Mouse (Mus musculus): ENCODE measurements at regions not wholly inside any gene's neighbourhood (a gene's known extent, or its start where the extent isn't known, plus 50 kb on each side); places are given as distances from the start of the nearest gene placed in this dataset.

DNA sequence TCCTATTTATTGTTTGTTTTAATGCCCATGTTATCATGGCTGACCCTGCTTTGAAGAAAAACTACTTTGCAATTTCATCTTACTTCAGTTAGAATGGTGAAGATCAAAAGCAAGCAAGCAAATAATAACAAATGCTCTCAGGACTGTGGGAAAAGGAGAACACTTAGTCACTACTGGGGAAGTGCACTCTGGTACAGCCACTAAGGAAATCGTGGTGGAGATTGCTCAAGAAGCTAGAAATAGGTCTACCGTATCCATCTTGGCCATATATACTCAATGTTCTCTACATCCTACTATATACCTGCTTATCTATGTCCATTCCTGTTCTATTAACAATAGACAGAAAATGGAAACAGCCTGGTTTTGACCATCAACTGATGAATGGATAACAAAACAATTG, 290.1 kb upstream of the 1700056E22Rik start:
- H3K9me3 ChIP-seq (ENCODE audit: control insufficient read depth, low read length), result no peaks in the 10 kb centered on the region
- no peaks in the 10 kb centered on the region for H3K4me1 ChIP-seq (ENCODE audit: control insufficient read depth, insufficient read depth, low read length)
- no peak overlapping the region for H3K4me2 ChIP-seq (ENCODE audit: low read depth)
- ATAC-seq (ENCODE audit: insufficient read depth, low FRiP score, low TSS enrichment), result no peak
- DNase-seq (ENCODE audit: low spot score), result no peak
- no peak overlapping the region for H3K4me3 ChIP-seq (ENCODE audit: low read depth, low read length)
- no peaks in the 10 kb centered on the region for H3K27me3 ChIP-seq (ENCODE audit: control insufficient read depth, insufficient read depth, low read length)
- 83% methylated on average over 2 of the region's 2 CpGs for WGBS
- H3K9ac ChIP-seq (ENCODE audit: low read length), result no peak overlapping the region
- H3K27ac ChIP-seq (ENCODE audit: low read depth, low read length), result no peak overlapping the region
- no peaks in the 10 kb centered on the region for H3K36me3 ChIP-seq (ENCODE audit: control insufficient read depth, insufficient read depth, low read length)

DNA sequence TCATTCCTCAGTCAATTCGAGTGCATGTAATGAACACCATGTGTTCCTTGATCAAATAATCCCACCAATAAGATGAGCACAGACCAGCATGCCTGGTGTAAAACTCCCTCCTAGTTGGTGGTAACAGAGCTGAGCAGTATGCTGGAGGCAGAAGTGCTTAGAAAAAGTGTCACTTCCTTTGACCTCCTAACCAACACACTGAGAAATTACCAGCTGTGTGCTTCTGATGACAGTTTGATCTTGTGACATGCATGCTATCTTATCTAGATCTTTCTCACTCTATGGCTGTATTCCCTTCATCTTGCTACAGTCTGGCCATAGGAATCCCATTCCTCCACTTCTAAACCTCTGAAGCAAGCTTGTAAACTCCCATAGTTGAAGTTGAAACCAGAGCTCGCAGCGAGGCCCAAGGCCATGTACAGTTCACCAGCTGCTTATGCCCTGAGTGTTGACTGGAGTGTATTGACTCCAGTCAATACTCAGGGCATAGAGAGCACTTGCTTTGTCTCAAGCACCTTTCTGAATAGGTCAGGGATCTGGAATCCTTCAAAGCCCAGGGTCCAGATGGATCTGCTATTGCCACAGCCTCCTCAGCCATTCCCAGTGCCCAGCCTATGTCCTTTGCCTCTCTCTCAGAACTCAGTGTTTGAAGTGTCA, 286.5 kb upstream of the 1700056E22Rik start:
- H3K9me3 ChIP-seq (ENCODE audit: control insufficient read depth, low read length), result no peaks in the 10 kb centered on the region
- 83% methylated on average over 3 of the region's 3 CpGs for WGBS
- DNase-seq (ENCODE audit: low spot score) (no peak), ATAC-seq (ENCODE audit: insufficient read depth, low FRiP score, low TSS enrichment) (no peak)
- no peak overlapping the region for H3K27ac ChIP-seq (ENCODE audit: low read depth, low read length)
- H3K27me3 ChIP-seq (ENCODE audit: control insufficient read depth, insufficient read depth, low read length), result no peaks in the 10 kb centered on the region
- no peak overlapping the region for H3K9ac ChIP-seq (ENCODE audit: low read length)
- H3K4me3 ChIP-seq (ENCODE audit: low read depth, low read length), result no peak overlapping the region
- no peaks in the 10 kb centered on the region for H3K36me3 ChIP-seq (ENCODE audit: control insufficient read depth, insufficient read depth, low read length)
- H3K4me2 ChIP-seq (ENCODE audit: low read depth), result no peak overlapping the region
- H3K4me1 ChIP-seq (ENCODE audit: control insufficient read depth, insufficient read depth, low read length), result no peaks in the 10 kb centered on the region

DNA sequence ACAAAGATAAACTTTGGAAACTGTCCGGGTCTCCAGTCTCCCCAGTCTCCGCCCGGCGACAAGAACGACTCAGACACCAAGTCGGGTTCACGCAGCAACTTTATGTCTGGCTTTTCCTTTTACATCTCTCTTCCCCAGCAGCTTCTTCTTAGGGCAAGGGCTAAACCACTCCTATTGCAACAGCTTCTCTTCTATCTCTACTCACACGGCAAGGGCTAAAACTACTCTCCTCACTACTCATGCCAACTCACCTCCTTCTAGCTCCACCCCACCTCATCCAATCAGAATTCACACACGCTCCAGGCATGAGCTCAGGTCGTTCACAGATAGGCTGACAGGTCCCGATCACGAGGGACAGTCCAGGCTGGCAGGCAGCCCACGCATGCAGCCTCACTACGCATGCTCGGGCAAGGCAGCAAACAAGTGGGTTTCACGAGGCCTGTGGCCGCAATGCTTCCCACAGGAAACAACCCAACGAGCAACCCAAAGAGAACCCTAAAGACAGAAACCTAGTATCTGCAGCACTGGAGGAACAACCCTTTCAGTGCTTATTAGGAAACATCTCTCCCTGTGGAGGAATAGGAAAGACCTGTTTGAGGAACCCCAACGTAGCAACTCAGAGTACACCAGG, 276.2 kb upstream of the 1700056E22Rik start:
- H3K36me3 ChIP-seq (ENCODE audit: control insufficient read depth, insufficient read depth, low read length), result no peaks in the 10 kb centered on the region
- 92% methylated on average over 19 of the region's 19 CpGs for WGBS
- no peak overlapping the region for H3K4me2 ChIP-seq (ENCODE audit: low read depth)
- H3K4me3 ChIP-seq (ENCODE audit: low read depth, low read length), result no peak overlapping the region
- H3K9me3 ChIP-seq (ENCODE audit: control insufficient read depth, low read length), result no peaks in the 10 kb centered on the region
- H3K27ac ChIP-seq (ENCODE audit: low read depth, low read length), result no peak overlapping the region
- DNase-seq (ENCODE audit: low spot score) (no peak), ATAC-seq (ENCODE audit: insufficient read depth, low FRiP score, low TSS enrichment) (no peak)
- no peaks in the 10 kb centered on the region for H3K27me3 ChIP-seq (ENCODE audit: control insufficient read depth, insufficient read depth, low read length)
- no peak overlapping the region for H3K9ac ChIP-seq (ENCODE audit: low read length)
- H3K4me1 ChIP-seq (ENCODE audit: control insufficient read depth, insufficient read depth, low read length), result no peaks in the 10 kb centered on the region

DNA sequence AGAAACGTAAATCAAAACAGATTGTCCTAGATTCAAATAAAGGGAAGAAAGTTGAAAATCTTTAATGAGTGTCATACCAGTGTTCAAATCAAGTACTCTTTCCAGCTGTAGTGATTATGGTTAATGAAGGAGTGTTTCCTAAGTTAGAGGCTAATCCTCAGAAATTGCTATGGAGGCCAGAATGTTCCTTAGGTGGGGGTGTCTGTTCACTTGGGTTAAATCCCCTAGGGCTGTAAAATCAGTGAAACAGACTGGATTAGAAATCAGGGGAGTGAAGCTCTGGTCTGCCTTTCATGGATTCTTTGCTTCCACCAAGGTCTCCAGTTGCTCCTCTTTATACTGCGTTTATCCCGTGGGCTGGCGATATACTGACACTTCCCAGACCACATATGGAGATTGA, 270.7 kb upstream of the 1700056E22Rik start:
- no peak for DNase-seq (ENCODE audit: low spot score)
- H3K4me1 ChIP-seq (ENCODE audit: control insufficient read depth, insufficient read depth, low read length), result no peaks in the 10 kb centered on the region
- no peak overlapping the region for H3K27ac ChIP-seq (ENCODE audit: low read depth, low read length)
- H3K27me3 ChIP-seq (ENCODE audit: control insufficient read depth, insufficient read depth, low read length), result no peaks in the 10 kb centered on the region
- H3K4me2 ChIP-seq (ENCODE audit: low read depth), result no peak overlapping the region
- no peaks in the 10 kb centered on the region for H3K36me3 ChIP-seq (ENCODE audit: control insufficient read depth, insufficient read depth, low read length)
- WGBS, result 90% methylated on average over 4 of the region's 4 CpGs
- H3K9me3 ChIP-seq (ENCODE audit: control insufficient read depth, low read length), result no peaks in the 10 kb centered on the region
- H3K4me3 ChIP-seq (ENCODE audit: low read depth, low read length), result no peak overlapping the region
- ATAC-seq (ENCODE audit: insufficient read depth, low FRiP score, low TSS enrichment), result no peak
- no peak overlapping the region for H3K9ac ChIP-seq (ENCODE audit: low read length)

DNA sequence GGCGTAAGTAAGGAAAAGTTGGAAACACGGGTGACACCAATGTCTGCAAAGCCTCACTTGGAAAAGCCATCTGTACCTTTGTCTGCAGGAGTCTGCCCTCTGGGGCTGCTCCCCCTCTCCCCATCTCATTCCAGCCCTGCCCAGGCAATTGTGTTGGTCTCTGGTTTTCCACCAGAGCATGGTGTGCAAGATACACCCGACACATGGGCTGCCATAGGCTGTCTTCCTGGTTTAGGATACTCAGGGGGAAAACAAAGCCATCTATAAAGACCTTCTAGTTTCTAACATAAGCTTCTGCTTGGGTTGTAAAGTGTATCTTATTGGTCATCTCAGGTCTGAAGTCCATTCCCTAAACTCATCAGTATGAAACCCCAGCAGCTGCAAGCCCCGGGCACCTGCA, 270.1 kb upstream of the 1700056E22Rik start:
- Histone ChIP-seq H3K4me2 (ENCODE audit: low read depth) (no peak overlapping the region), H3K4me1 (ENCODE audit: control insufficient read depth, insufficient read depth, low read length) (no peaks in the 10 kb centered on the region), H3K27ac (ENCODE audit: low read depth, low read length) (no peak overlapping the region), H3K9me3 (ENCODE audit: control insufficient read depth, low read length) (no peaks in the 10 kb centered on the region), H3K4me3 (ENCODE audit: low read depth, low read length) (no peak overlapping the region), H3K27me3 (ENCODE audit: control insufficient read depth, insufficient read depth, low read length) (no peaks in the 10 kb centered on the region), H3K36me3 (ENCODE audit: control insufficient read depth, insufficient read depth, low read length) (no peaks in the 10 kb centered on the region), H3K9ac (ENCODE audit: low read length) (no peak overlapping the region)
- no peak for DNase-seq (ENCODE audit: low spot score)
- no peak for ATAC-seq (ENCODE audit: insufficient read depth, low FRiP score, low TSS enrichment)
- 70% methylated on average over 4 of the region's 4 CpGs for WGBS

DNA sequence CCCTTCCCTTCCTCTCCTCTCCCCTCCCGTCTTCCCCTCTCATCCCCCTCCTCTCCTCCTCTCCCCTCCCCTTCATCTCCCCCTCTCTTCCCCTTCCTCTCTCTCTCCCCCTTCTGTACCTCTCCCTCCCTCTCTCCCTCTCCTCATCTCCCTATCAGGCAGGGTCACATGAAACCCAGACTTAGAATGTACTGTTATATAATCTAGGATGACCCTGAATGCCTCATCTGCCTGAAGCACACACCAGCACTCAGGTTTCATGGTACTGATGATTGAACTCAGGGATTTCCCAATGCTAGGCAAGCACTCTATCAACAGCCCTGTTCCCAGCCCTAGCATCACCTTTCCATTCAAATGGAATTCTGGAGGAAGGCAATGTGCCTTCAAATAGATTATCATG, 264.6 kb upstream of the 1700056E22Rik start:
- 75% methylated on average over 1 of the region's 1 CpGs for WGBS
- H3K27me3 ChIP-seq (ENCODE audit: control insufficient read depth, insufficient read depth, low read length), result no peaks in the 10 kb centered on the region
- H3K4me3 ChIP-seq (ENCODE audit: low read depth, low read length), result no peak overlapping the region
- DNase-seq (ENCODE audit: low spot score), result no peak
- no peak for ATAC-seq (ENCODE audit: insufficient read depth, low FRiP score, low TSS enrichment)
- H3K9ac ChIP-seq (ENCODE audit: low read length), result no peak overlapping the region
- no peaks in the 10 kb centered on the region for H3K36me3 ChIP-seq (ENCODE audit: control insufficient read depth, insufficient read depth, low read length)
- H3K4me1 ChIP-seq (ENCODE audit: control insufficient read depth, insufficient read depth, low read length), result no peaks in the 10 kb centered on the region
- H3K4me2 ChIP-seq (ENCODE audit: low read depth), result no peak overlapping the region
- no peaks in the 10 kb centered on the region for H3K9me3 ChIP-seq (ENCODE audit: control insufficient read depth, low read length)
- H3K27ac ChIP-seq (ENCODE audit: low read depth, low read length), result no peak overlapping the region

DNA sequence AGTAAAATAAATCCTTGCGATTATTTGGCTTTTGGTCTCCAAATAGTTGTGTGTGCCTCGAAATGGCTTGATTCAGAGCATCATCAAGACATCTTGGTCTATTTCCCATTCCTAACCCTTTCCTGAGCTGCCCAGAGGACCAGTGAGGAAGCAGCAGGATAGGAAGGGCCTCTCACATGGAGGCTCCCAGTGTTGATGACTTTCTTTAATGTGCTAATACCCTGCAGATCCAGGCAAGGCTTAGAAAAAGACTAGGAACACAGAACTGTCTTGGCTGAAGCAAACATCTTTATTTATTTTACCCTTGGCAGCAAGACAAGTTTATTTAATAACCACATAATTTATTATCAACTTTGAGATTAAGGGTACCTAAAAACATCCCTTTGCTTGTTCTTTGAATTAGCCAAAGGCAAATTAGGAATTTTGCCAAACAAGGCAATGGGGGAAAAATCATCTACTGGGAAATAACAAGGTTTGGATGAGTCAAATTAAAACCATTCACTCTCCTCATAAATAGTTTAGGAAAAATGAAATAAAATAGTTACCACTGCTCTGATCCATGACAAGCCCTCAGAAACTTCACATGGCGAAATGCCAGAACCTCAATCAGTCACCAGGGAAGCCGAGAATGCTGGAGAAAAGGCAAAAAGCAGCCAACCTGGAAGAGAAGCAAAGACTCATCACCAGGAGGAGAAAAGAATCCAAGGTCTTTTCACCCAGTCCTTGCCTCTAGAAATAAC, 263.1 kb upstream of the 1700056E22Rik start:
- DNase-seq (ENCODE audit: low spot score) (no peak), ATAC-seq (ENCODE audit: insufficient read depth, low FRiP score, low TSS enrichment) (no peak)
- 88% methylated on average over 4 of the region's 4 CpGs for WGBS
- no peak overlapping the region for H3K27ac ChIP-seq (ENCODE audit: low read depth, low read length)
- H3K4me2 ChIP-seq (ENCODE audit: low read depth), result no peak overlapping the region
- H3K4me1 ChIP-seq (ENCODE audit: control insufficient read depth, insufficient read depth, low read length), result no peaks in the 10 kb centered on the region
- H3K9ac ChIP-seq (ENCODE audit: low read length), result no peak overlapping the region
- H3K9me3 ChIP-seq (ENCODE audit: control insufficient read depth, low read length), result no peaks in the 10 kb centered on the region
- no peak overlapping the region for H3K4me3 ChIP-seq (ENCODE audit: low read depth, low read length)
- no peaks in the 10 kb centered on the region for H3K27me3 ChIP-seq (ENCODE audit: control insufficient read depth, insufficient read depth, low read length)
- no peaks in the 10 kb centered on the region for H3K36me3 ChIP-seq (ENCODE audit: control insufficient read depth, insufficient read depth, low read length)

DNA sequence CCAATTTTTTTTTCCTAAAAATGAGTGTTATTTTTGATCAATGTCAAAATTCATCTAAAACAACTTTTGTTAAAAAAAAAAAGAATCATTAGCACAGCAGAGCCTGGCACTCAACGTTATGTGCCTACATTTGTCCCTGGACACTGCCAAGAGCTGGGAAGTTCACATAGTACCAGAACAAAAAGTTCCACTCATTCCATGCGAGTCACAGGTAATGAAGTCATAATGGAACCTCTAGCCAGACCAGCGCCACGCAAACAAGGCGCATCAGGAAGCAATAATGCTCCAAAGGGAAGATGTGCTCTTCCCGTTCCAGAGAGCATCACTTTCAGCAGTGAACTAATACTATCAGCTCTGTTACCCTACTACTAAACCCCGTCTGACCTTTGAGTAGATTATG, 257.0 kb upstream of the 1700056E22Rik start:
- WGBS, result 91% methylated on average over 7 of the region's 7 CpGs
- no peak overlapping the region for H3K4me3 ChIP-seq (ENCODE audit: low read depth, low read length)

More for the DNA sequence above, 257.0 kb upstream of the 1700056E22Rik start:
- no peak overlapping the region for H3K27ac ChIP-seq (ENCODE audit: low read depth, low read length)
- H3K4me2 ChIP-seq (ENCODE audit: low read depth), result no peak overlapping the region
- no peaks in the 10 kb centered on the region for H3K4me1 ChIP-seq (ENCODE audit: control insufficient read depth, insufficient read depth, low read length)
- DNase-seq (ENCODE audit: low spot score) (no peak), ATAC-seq (ENCODE audit: insufficient read depth, low FRiP score, low TSS enrichment) (no peak)
- no peaks in the 10 kb centered on the region for H3K27me3 ChIP-seq (ENCODE audit: control insufficient read depth, insufficient read depth, low read length)
- no peak overlapping the region for H3K9ac ChIP-seq (ENCODE audit: low read length)
- no peaks in the 10 kb centered on the region for H3K9me3 ChIP-seq (ENCODE audit: control insufficient read depth, low read length)
- H3K36me3 ChIP-seq (ENCODE audit: control insufficient read depth, insufficient read depth, low read length), result no peaks in the 10 kb centered on the region
